Mouse (Mus musculus) fibroblast of lung, adult 2 months (primary cell): ENCODE data around the gene Slc25a34.
A peak's percentile ranks its signal among the peaks of the same experiment; 100 is the strongest.

Experiments
- DNase-seq: peaks from one replicate; pipeline ENCODE4 v3.0.0-alpha.2; 2011; ENCODE audit warnings: low read depth

Gene Slc25a34

GRCm38 (mm10) chr4:141643118-141643855 lies 19.7 kb upstream of the Slc25a34 start:
- DNase-seq = no peak

GRCm38 (mm10) chr4:141641961-141642811 lies 18.6 kb upstream of the Slc25a34 start:
- DNase-seq = no peak

DNA sequence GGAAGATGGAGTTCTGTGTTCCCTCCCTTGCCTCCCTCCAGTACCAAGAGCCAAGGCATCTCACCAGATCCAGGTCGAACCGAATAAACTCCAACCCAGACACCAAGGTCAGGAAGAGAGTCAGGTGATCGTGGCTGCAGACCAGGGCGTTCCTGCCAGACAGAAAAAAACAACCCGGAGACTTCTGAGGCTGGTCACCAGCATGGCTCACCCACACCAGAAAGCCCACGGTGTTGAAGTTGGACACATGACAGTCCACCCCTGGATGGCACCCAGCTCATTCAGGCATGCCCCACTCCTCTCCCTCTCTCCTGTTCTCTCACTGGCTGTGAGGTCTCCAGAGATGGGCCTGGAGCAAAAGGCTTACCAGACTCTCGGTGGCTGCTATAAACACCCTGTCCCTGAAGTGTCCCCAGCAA lies 17.7 kb upstream of the Slc25a34 start:
- DNase-seq = peak; percentile 89

GRCm38 (mm10) chr4:141639474-141639873 lies 15.9 kb upstream of the Slc25a34 start:
- DNase-seq = no peak

DNA sequence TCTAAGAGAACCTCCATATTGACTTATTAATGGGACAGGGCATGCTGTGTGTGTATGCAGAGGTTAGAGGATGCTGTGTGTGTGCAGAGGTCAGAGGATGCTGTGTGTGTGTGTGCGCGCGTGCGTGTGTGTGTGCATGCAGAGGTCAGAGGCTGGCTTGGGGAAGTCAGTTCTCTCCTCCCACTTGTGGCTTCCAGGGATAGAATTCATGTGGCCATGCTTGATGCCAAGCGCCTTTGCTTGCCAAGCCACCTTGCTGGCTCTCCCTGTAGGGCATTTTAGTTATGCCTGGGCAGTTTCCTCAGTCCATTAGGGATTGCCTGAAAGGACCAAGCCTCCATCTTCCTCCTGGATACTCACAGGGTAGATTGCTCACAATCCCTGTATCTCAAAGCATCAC lies 13.1 kb upstream of the Slc25a34 start:
- peak; percentile 60 for DNase-seq

DNA sequence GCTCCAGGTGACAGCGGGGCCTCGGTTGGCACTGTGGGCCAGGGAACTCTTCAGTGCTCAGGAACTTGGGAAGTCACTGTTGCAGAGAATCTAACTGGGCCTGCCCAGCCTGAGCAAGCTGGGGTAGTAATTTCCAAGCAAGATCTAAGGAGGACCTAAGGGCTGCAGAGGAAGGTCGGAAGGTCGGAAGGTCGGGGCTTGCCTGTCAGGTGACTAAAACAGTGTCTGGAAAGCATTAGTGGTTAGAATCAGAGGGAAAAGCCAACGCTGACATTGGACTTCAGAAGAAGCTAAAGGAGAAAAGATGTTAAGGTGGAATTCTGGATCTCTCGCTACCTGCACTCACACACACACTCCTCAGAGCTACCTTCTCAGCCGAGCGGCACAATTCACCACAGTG lies 12.4 kb upstream of the Slc25a34 start:
- no peak for DNase-seq

GRCm38 (mm10) chr4:141632111-141632873 lies 8.7 kb upstream of the Slc25a34 start:
- DNase-seq = no peak

- no peak for DNase-seq
Measured at GRCm38 (mm10) chr4:141631250-141631649, 7.6 kb upstream of the Slc25a34 start.

DNA sequence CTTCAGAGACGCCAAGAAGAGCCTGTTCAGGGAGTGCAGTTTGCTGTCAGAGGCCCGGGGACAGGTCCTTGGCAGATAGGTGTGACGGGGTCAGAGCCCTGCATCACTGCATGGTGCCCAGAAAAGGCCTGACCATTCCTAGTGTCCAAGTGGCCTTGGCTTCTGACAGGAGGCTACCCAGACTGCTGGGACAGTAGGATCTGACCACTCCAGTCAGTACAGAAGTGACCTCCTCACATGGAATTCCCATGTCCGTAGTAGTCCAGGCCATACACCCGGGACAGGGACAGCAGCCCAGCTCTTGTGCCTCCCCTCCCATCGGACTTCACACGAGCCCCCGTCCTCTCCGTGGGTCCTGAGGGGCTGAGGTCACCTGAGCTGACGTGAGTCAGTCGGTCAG lies 6.4 kb upstream of the Slc25a34 start:
- no peak for DNase-seq

DNA sequence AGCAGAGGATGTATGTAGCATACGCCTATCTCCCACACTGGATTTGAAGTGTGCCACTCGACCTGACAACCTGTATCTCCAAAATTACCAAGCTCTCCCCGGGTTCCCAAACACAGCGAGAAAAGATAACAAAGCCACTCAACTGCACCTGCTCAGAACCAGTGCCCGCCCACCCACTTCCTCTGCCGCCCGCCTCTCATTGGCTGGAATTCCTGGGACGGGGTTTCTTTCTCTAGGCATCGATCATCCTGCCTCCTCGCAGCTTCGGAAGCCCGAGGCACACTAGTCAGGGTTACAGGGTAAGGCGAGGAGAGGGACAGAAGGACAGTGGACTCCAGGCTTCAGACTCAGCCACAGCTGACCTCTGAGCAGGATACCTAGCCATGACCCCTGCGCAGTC lies 5.0 kb upstream of the Slc25a34 start:
- DNase-seq = no peak

- no peak for DNase-seq
Measured at GRCm38 (mm10) chr4:141627502-141627901, 3.9 kb upstream of the Slc25a34 start.

- no peak for DNase-seq
Measured at GRCm38 (mm10) chr4:141625774-141626550, 2.3 kb upstream of the Slc25a34 start.

DNA sequence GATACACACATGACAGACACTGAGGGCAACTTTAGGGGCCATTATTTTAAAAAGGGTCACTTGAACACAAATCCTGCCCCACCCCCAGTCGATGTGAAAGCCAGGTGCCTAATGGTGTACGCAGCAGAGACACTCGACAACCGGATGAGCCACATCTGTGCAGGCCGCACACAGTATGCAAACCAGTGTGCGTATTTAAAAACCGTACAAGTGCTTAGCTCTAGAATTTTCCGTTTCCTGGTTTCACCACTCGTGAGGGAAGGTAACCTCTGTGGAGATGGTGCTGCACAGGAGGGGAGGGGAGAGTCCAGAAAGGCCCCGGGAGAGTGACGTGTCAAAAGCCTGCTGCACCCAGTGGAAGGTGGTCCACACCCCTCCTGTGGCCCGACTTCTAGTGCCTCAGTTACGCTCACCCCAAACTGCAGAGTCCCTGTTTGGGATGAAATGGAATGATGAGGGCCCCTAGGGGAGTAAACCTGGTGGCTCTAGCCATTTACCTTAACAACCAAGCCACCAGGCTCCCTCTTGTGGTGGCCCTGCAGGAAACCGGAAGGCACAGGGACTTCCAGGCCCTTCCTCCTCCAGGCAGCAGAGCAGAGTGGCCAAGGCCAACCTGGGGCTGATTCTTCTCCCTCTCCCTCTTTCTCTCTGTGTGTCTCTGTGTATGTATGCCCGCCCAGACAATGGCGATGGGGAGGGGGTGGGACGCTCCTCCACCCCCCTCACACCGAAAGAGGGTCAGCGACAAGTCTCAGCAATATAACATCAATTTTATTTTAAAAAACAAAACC lies 1.6 kb upstream of the Slc25a34 start:
- no peak for DNase-seq

- no peak for DNase-seq
Measured at GRCm38 (mm10) chr4:141624134-141624533, 513 bp upstream of the Slc25a34 start.

DNA sequence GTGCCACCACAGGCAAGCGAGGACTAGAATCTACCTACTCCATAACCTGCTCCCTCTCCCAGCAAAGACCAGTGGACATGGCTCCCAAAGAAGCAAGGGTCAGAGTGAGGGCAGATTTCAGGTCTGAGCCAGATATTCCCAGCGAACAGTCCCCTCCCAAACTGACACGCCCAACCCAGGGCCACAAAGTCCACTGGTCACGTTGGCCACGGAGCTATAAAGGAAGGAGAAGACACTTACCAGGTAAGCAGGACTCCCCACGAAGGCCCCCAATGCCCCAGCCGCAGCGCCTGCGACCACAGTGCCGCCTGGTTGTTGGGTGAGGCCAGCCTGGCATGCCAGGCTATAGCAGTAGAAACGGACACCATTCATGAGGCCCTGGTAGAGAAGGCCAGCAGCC lies 584 bp downstream of the Slc25a34 start:
- DNase-seq = no peak

DNA sequence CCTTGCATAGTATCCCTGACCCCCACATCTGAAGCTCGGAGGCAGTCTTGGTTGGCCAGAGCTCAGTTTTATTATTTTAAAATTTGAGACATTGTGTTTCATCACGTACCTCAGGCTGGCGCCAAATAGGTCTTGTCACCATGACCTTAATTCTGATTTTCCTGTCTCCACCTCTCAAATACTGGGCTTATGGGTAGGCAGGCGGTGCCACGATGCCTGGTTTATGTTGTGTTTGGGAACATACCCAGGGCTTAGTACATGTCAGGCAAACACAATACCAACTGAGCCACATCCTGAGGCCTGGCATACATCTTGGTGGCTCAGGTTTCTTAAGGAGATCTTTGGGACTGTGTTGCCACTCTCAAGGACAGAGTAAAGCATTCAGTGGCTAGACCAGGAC lies 1.0 kb downstream of the Slc25a34 start:
- no peak for DNase-seq

GRCm38 (mm10) chr4:141622091-141622490 lies 1.5 kb downstream of the Slc25a34 start:
- DNase-seq = no peak

DNA sequence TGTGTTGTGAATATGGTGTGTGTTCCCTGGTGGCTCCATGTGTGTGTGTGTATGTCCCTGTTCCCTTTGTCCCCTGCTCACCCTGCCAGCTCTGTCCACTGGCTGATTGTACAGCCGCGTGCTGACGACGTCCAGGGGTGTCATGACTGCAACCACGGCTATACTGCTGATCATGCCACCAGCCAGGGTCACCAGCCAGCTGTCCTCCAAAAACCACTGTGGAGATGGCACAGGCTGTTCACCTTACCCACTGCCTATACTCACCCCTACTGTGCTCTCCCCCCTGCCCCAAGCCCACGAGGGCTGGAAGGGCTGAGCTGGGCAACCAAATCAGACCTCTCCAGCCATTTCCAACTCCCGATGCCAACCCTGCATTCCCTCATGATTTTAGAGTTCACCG lies 2.3 kb downstream of the Slc25a34 start:
- DNase-seq = no peak

DNA sequence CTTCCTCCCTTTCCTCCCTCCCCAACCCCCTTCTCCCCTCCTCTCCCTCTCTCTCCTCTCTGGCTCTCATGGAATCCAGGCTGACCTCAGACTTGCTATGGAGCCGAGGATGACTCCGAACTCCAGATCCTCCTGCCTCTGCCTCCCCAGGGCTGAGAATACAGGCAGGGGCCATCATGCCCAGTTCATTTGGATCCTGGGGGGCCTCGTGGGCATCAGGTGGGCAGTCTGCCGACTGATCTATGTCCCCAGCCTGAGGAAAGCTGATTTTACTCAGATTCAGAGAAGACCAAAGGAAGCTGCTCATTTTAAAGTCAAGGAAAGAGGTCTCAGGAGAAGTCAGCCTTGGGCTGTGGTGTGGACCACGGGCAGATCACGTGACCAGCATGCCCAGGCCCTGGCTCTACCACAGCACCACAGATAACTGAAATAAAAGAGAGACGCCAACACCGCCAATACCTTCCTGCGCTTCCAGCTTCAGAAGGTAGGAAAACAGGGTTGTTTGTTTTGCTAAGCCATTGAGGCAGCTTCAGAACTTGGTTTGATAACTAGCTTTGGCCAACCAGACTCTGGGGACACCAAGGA lies 4.2 kb downstream of the Slc25a34 start:
- DNase-seq = no peak

GRCm38 (mm10) chr4:141618565-141619243 lies 4.9 kb downstream of the Slc25a34 start, which contains the start of gene Tmem82:
Tmem82 (minus strand) TSS chr4:141618633.
- no peak for DNase-seq
